Mouse (Mus musculus): ENCODE data around the gene Atf3.

GRCm38 (mm10) chr1:191172487-191172886 is 45.4 kb downstream of the Atf3 start:
- TF ChIP-seq POLR2A (IDR thresholded peaks at IDR 0.05; ENCODE audit: insufficient read length, low read depth) (no peak), SRF (IDR thresholded peaks at IDR 0.05; ENCODE audit: control insufficient read depth, insufficient read length, low read depth) (no peak), USF1 (IDR thresholded peaks at IDR 0.05; ENCODE audit: low read depth) (no peak)
